Mouse (Mus musculus) heart, postnatal 25 days (tissue): ENCODE data around the gene Emc9. TPM values are rescaled to one million over a fixed set of nuclear protein-coding genes. Genes with fewer than 3 reads are reported as not detected.

Source experiments
- DNase-seq: peaks from one replicate; pipeline ENCODE4 v3.0.0; 2022; ENCODE audit warnings: low spot score
- intact Hi-C: fragments of 180-260 bp; cut with DNase I; formaldehyde crosslinking; loops from one replicate; pipeline ENCODE4 v1.15.1; 2025
- total RNA-seq, 2 experiments: library from RNA; stranded (reverse); gene quantifications; 2 replicates each; pipeline ENCODE4 v1.2.3; 2021

Gene Emc9
- 10 to 100 TPM; 56.0 to 58.1 TPM for total RNA-seq

DNA sequence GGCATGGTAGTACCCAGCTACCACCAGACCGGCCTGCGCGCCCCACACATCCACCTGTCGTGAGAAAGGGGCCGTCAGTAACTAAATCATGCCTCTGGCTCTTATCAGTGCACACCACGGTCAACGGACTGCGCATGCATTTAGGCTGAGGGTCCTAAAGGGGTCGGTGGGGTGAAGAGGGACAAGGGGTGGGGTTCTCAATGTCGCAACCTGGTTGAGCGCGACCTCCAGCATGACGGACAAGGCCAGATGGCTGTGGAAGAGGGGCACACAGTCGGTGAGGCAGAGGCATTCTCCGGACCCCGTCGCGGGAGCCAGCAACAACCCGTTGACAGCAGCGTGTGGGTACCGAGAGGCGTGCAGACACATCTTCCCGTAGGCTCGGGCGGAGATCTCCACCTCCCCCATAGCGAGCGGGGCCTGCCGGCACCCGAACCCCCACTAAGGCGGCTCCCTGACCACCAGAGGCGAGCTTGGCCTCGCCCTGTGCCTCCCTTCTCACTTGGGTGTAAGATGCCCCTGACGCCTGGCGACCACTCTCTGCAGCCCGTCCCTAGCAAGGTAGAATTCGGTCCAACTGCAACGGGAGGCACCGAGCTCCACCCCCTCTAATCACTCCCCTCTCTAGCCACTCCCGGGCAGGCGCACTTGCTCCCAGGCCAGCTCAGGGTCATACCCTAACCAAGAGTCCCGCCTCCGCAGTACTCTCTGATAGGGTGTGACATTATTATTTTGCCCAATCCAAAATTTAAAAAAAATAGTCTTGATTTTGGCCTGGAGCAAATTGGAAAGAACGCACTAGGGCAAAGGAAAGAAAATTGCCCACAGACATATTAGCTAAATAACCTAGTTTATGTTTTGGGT is at the start of gene Emc9:
Gene Emc9 (minus strand): TSS at position 601 of the 864 bp plus-strand sequence.
- intact Hi-C loops, result no loop called here
- peak; percentile 74 for DNase-seq

- no peak for DNase-seq
- intact Hi-C loops, result loop anchor here (2.0 to 5.0 kb wide), 2 partner anchors 113 to 128 kb away; partner anchors contain the start of gene Cideb
Observed at GRCm38 (mm10) chr14:55629312-55629711, 44.2 kb upstream of the Emc9 start.

DNA sequence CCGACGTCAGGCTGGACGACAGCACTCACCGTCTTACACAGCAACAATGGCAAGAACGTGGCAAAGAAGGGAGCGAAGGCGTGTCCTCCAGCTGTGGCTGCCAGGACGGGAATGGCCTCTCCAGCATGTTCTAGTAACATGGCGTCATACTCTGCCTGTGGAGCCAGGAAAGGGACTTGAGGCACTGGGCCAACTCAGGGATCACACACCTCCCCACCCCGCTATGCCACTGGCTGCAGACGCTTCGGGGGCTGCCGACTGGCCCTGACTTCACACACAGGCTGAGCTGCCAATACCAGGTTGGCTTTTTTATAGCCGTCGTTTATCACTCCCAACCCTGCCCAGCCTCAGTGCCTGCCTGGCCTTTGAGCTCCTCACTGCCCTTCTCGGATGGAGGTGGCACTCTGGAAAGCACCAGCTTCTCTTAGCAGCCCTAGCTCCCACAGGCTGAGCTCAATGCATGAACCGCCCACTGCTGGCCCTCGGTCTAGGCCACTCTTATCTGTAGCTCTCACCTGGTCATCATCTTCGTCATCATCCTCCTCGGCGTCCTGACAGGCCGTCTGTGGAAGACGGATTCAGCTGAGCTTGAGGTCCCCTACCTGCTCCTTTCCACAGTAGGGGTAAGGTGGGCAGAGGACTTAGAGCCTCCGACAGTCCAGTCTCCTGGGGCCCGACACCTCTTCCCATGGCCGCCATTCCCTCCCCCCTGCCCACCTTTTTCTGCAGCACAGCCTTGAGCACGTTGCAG is 43.1 kb upstream of the Emc9 start:
- no peak for DNase-seq
- intact Hi-C loops, result loop anchor here (2.0 to 5.0 kb wide), 2 partner anchors 115 to 129 kb away; partner anchors contain the start of gene Cideb

GRCm38 (mm10) chr14:55618486-55619195 is 33.5 kb upstream of the Emc9 start:
- intact Hi-C loops, result no loop called here
- DNase-seq, result no peak

GRCm38 (mm10) chr14:55617822-55618221 is 32.7 kb upstream of the Emc9 start, which contains the start of gene Rec8:
TSS of gene Rec8 (plus strand) at chr14:55618037.
- no peak for DNase-seq
- intact Hi-C loops, result no loop called here

GRCm38 (mm10) chr14:55616844-55617243 is 31.7 kb upstream of the Emc9 start:
- intact Hi-C loops, result no loop called here
- DNase-seq, result no peak

GRCm38 (mm10) chr14:55615876-55616275 is 30.8 kb upstream of the Emc9 start:
- no peak for DNase-seq
- intact Hi-C loops, result no loop called here

GRCm38 (mm10) chr14:55614565-55615178 is 29.6 kb upstream of the Emc9 start:
- DNase-seq, result no peak
- intact Hi-C loops, result no loop called here

GRCm38 (mm10) chr14:55613346-55613745 is 28.2 kb upstream of the Emc9 start:
- intact Hi-C loops, result no loop called here

GRCm38 (mm10) chr14:55608339-55608738 is 23.2 kb upstream of the Emc9 start:
- no peak for DNase-seq
- intact Hi-C loops, result no loop called here

More at GRCm38 (mm10) chr14:55613346-55613745, 28.2 kb upstream of the Emc9 start:
- DNase-seq, result no peak

GRCm38 (mm10) chr14:55605743-55606459 is 20.8 kb upstream of the Emc9 start:
- intact Hi-C loops, result no loop called here
- DNase-seq, result no peak

DNA sequence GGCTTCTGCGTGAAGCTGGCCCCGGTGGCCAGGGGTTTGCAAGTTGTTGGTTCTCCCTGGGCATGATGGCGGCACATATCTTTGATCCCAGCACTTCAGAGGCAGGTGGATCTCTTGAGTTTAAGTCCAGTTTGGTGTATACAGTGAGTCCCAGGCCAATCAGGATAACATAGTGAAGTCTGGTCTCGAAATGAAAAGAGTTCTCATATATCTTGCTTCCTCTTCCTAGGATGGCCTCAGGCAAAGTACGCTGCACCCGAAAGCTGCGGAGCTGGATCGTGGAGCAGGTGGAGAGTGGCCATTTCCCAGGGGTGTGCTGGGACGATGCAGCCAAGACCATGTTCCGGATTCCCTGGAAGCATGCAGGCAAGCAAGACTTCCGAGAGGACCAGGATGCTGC is 19.7 kb upstream of the Emc9 start:
- intact Hi-C loops, result loop anchor here (5.0 kb wide), 2 partner anchors 43 to 108 kb away; partner anchors contain the start of genes A730061H03Rik and Dcaf11
- DNase-seq, result no peak

GRCm38 (mm10) chr14:55603633-55604576 is 18.8 kb upstream of the Emc9 start:
- intact Hi-C loops, result loop anchor here (1.0 to 5.0 kb wide), 3 partner anchors 12 to 107 kb away; partner anchors contain the start of genes A730061H03Rik and Dcaf11

GRCm38 (mm10) chr14:55603271-55603632 is 18.1 kb upstream of the Emc9 start, which contains the start of gene Irf9:
TSS of gene Irf9 (plus strand) at chr14:55603571.
- intact Hi-C loops, result loop anchor here (1.0 to 5.0 kb wide), 3 partner anchors 11 to 106 kb away; partner anchors contain the start of genes A730061H03Rik and Dcaf11
- no peak for DNase-seq

More at GRCm38 (mm10) chr14:55603633-55604576, 18.8 kb upstream of the Emc9 start:
- DNase-seq, result peak; percentile 87

DNA sequence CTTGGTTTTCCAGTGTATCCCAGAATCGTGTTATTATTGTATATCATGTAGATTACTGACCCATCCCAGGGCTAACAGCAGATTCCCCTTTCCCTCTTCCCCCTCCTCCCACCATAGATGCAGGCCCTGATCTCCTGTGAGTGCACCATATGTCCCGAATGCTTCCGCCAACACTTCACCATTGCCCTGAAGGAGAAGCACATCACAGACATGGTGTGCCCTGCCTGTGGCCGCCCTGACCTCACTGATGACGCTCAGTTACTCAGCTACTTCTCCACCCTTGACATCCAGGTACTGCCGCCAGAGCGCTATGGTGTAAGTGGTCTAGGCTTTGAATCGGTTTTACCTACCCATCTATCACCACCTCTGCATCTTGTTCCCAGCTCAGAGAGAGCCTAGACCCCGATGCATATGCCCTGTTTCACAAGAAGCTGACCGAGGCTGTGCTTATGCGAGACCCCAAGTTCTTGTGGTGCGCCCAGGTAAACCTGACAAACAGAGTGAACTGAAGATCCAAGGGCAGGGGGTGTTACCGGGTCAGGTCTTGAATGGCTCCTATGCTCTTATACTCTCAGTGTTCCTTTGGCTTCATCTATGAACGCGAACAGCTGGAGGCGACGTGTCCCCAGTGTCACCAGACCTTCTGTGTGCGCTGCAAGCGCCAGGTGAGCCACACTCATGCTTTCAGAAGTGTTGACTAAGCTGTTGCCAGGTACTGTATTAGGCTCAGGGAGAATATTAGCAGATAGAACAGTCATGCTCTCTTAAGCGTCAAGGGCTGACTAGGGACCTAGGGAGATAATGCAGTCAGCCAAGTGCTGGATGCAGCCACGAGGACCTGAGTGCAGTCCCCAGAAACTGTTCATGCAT is 13.7 kb upstream of the Emc9 start:
- DNase-seq, result no peak
- intact Hi-C loops, result no loop called here

DNA sequence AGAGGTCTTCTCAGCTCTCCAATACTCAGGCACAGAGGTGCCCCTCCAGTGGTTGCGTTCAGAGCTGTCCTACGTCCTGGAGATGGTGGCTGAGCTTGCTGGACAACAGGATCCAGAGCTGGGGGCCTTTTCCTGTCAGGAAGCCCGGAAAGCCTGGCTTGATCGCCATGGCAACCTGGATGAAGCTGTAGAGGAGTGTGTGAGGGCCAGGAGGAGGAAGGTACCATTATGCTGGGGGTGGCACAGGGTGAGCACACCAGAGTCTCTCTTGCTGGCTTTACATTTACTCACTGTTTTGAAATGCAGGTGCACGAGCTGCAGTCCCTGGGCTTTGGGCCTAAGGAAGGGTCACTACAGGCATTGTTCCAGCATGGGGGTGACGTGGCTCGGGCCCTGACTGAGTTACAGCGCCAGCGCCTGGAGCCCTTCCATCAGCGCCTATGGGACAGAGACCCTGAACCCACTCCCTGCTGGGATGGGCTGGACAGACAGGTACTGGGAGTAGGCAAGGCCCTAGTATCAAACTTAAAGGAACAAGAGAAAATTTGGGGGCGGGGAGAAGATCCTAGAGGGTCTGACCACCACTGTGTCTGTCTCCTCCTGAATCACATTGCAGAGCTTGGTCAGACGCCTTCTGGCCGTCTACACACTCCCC is 11.1 kb upstream of the Emc9 start:
- no peak for DNase-seq
- intact Hi-C loops, result no loop called here
